Mouse (Mus musculus) liver, embryonic 14.5 days (tissue): ENCODE results near the gene Bcl2.

Source experiments
- CTCF ChIP-seq: IDR thresholded peaks from 2 replicates; pipeline ENCODE4 v1.5.1; 2016; ENCODE audit warnings: antibody characterized with exemption, low read depth, control low read depth
- EP300 ChIP-seq: IDR thresholded peaks from 2 replicates; pipeline ENCODE4 v1.6.1; 2016; ENCODE audit warnings: antibody characterized with exemption, low read depth

DNA sequence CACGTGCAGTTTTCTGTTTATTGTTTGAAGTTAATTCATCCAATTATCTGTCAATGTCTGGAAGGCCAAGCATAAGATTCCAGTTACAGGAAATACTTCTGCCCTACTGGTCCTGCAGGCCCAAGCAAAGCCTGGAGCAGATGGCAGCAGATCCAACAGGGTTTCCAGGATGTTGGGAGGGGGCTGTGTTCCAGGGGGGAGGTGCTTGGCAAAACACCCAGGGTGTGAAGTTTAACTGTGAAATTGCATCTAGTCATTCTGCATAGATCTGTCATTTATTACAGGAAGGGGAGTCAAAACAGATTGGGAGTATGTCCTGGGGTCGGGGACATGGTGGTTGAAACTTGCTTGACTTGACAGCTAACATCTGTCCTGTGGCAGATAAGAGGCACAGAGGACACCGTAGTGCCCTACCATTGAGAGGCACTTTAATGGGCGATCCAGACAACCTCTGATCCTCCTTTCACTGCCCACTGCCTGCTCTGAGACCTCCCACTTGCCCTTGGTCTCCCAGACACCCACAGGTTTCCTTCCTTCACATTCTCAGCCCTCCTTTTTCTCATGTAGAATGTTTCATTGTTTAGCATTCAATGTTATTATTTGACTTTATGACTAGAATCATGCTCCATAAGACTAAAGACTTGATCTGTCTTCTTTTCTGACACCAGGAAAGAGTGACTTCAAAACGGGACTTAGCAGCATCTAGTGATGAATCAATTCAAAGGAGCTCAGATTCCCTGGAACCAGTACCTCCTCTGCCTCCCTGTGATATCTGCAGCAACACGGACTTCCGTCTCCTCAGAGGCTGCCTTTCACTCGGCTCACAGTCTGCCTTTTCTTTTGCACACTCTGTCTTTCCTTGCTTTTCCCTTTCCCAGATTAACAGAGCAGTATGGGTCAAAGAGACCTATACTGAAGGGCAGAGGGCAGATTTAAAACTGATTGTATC is 47.7 kb downstream of the Bcl2 start:
- no peak for TF ChIP-seq CTCF
- no peak for TF ChIP-seq EP300
